Mouse (Mus musculus) duodenum, adult 2 months (tissue): ENCODE measurements around the gene Ablim1. TPM values are rescaled to one million over a fixed set of nuclear protein-coding genes. Genes with fewer than 3 reads are reported as not detected.

Experiments
- polyA plus RNA-seq: library from polyadenylated mRNA; depleted of rRNA; stranded (reverse); fragments of >200 nt; gene quantifications from 2 replicates; pipeline ENCODE4 v1.2.3, GENCODE M21; 2012; ENCODE audit warnings: low replicate concordance; rRNA removed

Ablim1 gene
- polyA plus RNA-seq: 19.0 and 22.0 TPM in 2 replicates

DNA sequence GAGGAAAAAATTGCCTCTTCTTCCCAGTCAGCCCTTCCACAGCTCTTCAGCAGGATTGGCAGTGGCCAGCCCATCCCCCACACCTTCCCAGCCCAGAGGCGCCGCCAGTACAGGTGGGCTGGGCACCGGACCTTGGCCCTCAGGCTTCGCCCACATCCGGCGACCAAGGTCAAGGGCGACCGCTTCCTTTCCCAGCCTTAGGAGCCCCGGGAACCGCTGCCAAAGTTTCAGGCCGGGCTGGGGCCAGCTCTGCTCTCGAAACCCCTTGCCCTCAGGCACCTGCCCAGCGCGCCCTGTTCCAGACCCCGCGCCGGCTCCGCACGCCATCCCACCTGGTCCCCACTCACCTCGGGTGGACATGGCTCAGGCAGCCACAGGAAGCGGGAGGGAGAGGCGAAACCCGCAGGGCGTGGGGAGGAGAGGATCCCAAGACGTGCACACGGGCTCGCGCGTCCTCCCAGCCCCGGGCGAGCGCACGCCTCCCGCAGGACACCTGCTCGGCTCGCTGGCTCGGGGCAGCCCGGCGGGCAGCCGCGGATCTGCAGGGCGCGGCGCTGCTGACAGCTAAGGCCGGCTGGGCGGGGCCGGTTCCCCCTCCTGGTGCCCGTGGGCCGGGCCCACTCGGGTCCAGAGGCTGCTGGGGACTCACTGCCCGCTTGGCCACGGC lies at the start of gene Ablim1:
Ablim1 (minus strand) TSS at position 574 of the 667 bp plus-strand sequence.

DNA sequence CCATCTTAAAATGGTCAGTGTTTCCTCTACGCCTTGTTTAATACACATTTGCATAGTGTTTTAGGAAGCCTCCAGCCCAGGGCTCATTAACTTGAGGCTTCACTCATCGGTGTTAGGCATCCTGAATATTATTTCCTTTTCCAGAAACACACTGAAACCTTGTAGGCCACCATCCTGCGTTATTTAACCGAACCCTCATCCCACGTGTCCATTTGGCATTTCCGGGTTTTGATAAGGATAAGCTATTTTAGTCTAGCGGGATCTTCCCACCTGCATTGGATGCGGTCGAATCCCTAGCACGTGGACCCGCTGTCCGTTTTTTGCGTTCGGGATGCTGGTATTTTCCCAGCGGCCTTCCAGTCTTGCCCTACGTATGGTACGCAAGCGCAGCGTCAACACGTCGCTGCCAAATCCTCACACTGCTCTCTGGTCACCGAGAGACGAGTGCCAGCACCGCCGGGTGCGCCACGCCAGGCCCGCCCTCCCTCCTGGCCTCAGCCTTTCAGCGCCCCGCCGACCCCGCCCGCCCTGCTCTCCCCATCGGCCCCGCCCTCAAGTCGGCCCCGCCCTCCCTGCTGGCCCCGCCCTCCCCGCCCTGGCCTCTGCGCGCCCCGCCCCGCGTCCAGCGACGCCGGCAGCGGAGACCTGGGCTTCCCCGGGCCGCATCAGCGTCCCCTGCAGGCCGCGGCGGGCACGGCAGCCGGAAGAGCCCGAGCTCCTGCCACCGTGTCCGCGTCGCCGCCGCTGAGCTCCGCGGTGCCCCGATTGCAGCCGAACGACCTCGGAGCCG lies 45.8 kb upstream of the Ablim1 start, which contains the start of gene Fam160b1:
Fam160b1 (plus strand) TSS at position 340 of the 790 bp plus-strand sequence.

DNA sequence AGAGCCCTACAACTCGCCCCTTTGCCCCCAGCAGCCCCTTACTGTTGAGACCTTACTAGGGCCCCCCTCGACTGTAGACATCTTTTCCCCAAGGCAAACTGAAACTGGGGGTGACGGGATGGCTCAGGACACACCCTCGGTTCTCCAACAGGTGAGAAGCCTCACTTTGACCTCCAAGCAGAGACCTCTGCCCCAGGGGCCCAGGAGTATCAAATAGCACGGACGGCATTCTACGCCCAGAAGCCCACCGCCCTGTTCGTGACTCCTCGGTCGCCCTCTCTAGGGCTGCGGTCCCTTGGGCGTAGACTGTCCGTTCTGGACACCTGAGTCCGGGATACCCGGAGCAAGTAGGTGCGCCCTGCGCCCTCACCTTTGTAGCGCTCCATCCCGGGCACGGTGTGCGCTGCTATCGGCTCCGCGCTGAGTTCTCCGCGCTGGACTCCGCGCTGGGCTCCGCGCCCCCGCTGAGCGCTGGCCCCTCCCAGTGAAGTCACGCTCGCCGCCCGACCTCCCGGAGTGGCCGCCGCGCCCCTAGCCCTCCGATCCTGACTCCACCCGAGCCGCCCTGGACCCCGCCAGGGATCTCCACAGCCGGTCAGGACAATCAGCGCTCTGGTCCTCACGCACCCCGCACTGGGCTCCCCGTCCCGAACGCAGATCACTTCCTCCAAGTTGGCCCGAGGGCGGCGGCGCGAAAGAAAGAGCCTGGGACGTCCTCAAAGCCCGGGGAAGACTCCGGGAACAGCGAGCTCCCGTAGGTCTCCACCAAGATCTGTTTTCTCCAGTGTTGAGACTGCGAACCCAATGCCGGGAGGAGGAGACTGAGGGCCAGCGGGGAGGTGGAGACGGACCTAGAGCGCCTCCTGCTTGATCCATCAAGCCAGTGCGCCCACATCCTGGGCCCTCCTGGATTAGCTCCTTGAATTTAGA lies 306.7 kb downstream of the Ablim1 start, which contains the start of gene Afap1l2:
Afap1l2 (minus strand) TSS at position 448 of the 930 bp plus-strand sequence.

Other genes starting within 250 kb of the Ablim1 start
- 6.7 and 8.5 TPM in 2 replicates for gene Fam160b1, start 45.8 kb upstream of the Ablim1 start, polyA plus RNA-seq
- 0.79 and 4.3 TPM in 2 replicates for gene Trub1, start 138.0 kb upstream of the Ablim1 start, polyA plus RNA-seq